Mouse (Mus musculus): ENCODE measurements around the gene Eogt.

The Eogt gene

DNA sequence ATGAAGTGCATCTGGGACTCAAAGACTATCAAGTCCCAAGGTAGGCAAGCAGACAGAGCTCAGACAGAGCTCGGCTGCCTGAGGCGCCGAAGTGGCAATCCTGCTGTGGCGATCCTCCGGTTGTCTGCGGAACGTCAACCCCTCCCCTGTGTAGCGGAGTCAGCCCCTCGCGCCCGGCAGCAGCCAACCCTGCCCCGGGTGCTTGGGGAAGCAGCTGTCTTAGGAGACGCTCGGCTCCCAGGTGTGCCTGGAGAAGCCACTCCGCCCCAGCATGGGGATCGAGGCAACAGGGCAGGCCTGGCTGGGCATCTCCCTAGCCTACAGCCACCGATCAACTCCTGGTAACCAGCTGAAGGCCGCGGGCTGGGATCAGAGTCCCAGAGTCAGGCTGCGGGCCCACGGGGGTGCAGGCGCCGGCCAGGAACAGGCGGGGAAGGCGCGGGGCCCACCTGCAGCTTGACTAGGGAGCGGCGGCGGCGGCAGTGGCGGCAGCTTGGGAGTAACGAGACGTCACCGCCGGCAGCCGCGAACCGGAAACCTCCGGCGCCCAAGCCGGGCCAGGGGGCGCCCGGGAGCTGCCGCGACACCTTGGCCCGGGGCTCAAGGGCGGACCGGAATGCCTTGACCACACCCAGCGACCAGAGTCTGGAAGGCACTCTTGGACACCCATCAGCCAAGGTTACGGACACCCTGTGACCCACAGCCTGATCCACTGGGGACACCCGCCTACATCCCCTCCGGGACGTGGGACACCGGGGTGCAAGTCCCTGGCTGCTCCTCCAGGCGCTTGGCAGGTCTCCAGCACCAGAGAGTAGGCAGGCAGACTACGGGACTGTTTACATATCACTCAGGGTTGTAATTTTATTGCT lies at the start of gene Eogt:
Eogt (minus strand) TSS at position 800 of the 869 bp plus-strand sequence.
- peak in 1 of 2 experiments; percentile 65 for DNase-seq (ENCODE audit: low spot score in 2 of 2)

DNA sequence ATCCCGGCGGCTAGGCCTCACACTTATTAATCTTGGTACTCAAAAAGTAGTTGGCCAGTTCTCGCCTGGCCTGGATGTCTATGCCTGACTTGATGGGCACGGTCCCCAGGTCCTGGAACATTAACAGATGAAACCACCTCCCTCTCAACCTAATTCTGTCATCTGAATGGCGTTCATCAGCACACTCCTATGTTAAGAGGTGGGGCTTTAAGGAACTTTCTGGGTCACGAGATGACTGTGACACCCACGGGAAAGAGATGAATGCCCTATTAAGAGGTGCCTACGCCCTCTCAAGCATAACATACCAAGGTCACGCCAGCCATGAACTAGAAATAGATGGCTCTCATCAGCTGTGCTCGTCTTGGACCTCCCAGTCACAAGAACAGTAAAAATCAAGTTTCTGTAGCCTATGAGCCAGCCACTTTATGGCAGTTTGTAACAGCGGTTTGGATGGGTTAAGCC lies 30.4 kb upstream of the Eogt start:
- peak in 1 of 2 experiments; percentile 44 for DNase-seq (ENCODE audit: low spot score in 2 of 2)

DNA sequence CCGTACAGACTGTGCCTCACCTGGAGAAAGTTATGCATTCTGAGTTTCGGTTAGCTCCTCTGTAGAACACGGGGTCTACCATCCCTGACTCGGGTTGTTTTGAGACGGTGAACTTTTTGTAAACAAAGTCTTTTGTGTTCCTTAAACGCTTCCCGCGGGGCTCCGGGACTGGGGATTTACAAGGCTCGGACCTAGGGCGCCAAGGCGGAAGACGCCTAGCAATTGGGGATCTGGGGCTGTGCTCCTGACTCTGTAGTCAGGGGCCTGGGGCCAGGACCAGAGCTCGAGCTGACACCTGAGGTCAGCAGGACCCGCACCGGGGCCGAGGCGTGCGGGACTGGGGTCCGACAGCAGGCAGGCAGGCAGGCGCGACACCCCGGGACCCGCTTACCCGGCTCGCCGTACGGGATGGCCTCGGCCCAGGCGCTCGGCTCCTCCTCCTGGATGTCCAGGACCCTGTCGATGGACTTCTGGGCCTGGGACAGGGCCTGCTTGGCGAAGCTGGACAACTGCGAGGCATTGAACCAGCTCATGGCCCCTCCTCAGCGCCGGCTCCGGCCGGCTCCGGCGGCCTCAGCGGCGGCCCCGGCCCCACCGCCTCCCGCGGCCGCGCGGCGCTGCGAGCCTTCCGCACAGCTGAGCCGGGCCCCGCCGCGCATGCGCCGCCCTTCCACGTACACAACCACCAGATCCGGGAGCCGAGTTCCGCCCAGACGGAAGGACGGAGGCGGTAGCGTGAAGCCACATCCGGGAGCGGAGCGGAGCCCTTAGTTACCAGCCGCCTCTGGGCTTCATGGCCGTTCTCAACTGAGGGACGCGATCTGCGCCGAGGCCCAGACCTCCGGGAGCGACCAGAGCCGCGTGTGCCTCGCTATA lies 29.7 kb upstream of the Eogt start, which contains the start of gene Tmf1:
Tmf1 (minus strand) TSS at position 632 of the 876 bp plus-strand sequence.
- peak; percentile 86 to 95 for DNase-seq (ENCODE audit: low spot score in 2 of 2)

DNA sequence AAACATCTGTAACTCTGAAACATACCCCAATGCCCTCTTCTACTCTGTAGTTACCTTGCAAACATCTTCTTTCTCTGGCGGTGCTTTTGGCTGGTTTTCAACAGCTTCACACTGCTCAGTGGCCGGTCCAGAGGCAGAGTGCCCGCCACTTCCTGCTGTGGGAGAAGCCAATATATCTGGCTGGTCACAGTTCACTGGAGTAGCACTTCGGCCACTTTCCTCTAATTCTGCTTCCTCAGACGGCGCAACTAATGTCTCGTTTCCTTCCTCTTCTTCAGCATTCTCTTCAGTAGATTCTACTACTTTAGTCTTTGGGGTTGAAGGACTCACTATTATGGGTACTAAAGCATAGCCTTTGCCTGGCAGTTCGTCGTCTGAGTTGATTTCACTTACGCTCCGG lies 26.7 kb upstream of the Eogt start:
- DNase-seq (ENCODE audit: low spot score in 2 of 2): no peak

DNA sequence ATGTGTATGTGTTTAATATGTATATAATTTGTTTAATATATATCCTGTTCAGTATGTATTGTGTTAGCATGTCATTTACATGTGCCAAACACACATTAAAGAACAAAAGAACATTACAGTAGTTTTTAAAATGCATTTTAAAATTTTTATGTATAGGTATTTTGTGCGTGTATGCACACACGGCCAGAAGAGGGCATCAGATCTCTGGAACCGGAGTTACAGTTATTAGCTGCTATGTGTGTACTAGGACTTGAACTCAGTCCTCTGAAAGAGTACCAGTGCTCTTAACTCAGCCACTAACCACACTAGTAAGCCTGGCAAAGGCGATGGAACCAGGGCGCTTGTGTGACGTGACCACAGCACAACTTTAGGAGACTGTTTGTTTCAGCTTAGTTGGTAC lies 1.2 kb upstream of the Eogt start:
- no peak for DNase-seq (ENCODE audit: low spot score in 2 of 2)

DNA sequence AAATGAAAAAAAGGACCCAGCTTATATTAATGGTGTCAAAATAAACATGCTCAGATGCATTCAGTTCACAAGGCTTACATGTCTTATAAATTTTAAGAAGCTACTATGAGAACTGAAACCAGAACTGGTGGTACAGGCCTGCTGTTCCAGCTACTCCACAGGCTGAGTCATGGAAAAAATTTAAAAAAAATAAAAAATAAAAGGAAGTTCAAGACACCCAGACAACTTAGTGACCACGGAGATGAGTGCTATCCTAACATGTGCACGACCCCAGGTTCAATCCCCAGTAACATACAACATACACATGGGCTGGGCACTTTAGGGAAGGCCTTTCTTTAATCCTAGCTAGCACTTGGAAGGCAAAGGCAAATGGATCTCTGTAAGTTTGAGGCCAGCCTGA lies 739 bp upstream of the Eogt start:
- DNase-seq (ENCODE audit: low spot score in 2 of 2): no peak

DNA sequence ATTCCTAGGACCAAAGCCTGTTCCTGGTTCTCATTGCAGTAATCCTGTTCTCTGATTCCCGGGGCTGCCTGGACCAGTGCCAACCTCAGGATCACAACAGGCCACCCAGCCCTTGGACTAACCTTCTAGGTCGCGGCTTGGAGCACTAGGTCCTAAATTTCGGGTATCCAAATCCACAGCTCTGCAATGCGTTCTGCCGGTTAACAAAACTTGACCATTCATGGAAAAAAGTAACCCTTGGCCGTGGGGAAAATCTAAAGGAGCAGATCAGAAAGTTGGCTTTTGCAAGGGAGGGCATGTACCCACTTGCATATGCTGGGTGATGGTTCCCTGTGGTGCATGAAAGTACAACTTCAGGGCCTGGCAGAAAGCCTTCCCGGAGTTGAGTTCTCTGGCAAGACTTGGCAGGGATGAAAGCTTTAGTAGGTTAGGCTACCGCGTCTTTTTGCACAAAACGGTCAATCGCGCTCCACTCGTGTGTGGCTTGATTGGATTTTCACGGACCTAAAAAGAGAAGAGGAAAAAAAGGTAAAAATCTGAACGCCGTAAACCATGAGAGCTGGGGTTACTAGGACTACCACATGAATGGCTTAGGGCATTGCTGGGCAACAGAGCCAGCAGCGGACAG lies 1.1 kb downstream of the Eogt start:
- peak in 1 of 2 experiments; percentile 19 for DNase-seq (ENCODE audit: low spot score in 2 of 2)

DNA sequence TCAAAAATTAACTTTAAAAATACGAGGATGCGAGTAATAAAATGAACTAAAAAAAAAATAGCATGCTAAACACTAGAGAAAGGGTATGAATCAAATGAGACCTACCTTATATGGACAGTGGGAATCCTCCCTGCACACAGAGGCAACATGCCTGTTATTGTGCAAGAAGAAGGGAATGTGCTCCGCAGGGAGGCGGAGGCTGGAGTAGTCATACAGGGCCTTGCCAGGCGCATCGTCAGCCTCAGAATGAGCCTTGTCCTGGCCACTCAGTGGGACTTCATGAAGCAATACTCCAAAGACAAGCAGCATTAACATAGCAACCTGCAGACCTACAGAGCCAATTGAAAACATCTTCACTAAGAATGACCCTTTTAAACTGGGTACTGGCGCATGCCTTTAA lies 3.8 kb downstream of the Eogt start:
- no peak for DNase-seq (ENCODE audit: low spot score in 2 of 2)

DNA sequence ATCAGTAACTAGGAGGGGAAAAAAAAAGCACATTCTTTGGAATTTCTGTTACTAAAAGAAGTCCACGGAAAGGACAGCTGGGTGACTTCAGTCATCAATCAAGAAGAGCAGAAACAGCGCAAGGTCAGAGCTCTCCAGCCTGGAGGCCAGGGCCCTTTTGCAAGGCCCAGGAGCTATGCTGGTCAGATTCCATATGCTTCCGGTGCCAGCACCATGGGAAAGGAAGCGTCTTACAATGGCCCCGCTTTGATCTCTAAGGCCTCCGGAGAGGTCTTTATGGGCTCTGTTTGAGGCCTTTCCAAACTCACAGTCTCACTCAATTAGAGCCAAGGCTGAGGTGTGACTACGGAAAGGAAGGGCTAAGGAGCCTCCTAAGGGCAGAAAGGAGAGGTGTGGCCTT lies 4.6 kb downstream of the Eogt start:
- no peak for DNase-seq (ENCODE audit: low spot score in 2 of 2)

DNA sequence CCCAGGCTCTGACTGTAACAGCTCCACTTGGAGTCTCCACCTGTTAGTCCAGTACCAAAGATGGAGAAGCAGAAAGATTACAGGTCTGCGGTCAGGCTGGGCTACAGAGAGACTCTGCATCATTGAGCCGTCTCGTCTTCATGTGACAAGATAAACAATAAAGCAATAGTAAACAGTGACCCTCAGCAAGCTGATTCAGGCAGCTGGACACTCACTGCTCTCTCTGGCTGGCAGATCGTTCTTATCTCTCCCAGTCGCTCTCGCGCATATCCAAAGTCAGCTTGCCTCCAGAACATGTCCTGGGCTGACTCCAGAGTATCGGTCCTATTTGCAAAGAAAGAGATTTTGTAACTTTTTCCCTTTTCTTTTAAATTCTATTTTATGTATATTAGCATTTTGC lies 6.4 kb downstream of the Eogt start:
- DNase-seq (ENCODE audit: low spot score in 2 of 2): no peak

DNA sequence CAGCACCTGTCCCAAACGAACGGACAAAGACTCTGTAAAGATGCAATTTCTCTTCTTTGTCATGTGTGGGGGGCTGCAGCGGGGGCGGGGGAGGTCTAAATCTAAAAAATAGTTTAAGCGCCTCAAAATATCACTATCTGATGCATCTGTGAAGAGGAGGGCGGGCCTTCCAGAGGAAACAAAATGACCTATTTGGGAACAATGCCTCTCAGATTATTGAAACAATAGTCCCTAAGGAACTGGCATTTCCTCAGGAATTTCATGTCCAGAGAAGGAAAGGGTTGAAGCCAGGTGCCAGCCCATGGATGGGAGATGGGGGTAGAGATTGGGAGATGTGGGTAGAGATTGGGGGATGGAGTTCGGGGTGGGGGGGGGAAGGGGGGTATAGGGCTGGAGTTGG lies 7.2 kb downstream of the Eogt start:
- DNase-seq (ENCODE audit: low spot score in 2 of 2): no peak

DNA sequence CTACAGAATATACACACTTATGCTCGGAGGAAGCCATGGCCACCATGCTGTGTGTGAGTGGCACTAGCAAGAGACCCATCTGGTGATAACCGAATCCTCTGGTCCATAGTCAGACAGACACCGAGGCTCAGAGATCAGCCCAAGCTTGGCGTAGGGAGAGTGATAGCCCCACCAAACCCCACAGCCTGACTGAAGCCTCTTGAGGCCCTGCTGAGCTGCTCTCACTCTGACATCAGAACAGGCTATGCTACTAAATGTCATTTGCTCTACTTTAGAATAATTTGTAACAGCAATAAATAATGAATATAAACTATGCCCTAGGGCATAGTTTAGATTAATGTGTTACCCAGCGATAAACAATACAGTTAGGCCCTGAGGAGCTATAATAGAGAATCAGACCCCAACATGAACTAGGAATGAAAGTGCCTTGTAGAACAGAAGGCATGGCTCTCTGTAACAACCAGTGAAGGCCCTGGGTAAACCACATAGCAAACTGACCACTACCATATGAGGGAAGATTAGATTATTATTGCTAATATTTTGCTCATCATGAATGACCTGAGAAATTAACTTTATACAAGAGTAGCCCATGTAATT lies 16.2 kb downstream of the Eogt start:
- no peak for DNase-seq (ENCODE audit: low spot score in 2 of 2)

DNA sequence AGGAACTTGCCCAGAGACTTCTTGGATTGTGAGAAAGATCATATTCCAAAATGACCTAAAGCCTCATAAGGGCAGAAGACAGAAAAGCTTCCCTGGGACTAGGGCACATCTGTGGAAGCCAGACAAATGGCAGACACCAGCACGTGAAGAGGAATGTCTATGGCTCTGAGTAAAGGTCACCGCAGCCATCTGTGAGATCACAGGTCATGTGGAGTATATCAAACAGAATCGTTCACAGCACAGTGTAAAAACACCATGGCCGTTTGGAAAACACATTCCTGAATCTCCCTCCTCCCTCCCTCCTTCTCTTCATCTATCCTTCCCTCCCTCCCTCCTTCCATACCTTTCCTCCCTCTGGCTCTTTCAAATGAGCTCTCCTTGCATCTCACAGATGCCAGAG lies 17.2 kb downstream of the Eogt start:
- DNase-seq (ENCODE audit: low spot score in 2 of 2): no peak

DNA sequence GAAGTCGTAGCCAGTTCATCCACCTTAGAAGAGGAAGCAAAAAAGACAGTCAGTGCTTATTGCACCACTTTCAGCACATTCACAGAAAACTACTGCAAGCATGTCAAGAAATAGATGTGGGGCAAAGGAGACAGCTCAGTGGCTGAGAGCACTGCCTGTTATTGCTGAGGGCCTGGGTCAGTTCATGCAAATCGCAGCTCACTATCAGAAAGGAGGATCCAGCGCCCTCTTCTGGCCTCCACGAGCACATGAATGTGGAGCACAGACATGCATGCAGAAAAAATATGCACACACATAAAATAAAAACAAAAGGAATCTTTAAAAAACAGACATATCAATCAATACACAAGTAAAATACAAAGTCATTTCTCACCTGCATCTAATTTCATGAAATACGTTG lies 18.0 kb downstream of the Eogt start:
- no peak for DNase-seq (ENCODE audit: low spot score in 2 of 2)

DNA sequence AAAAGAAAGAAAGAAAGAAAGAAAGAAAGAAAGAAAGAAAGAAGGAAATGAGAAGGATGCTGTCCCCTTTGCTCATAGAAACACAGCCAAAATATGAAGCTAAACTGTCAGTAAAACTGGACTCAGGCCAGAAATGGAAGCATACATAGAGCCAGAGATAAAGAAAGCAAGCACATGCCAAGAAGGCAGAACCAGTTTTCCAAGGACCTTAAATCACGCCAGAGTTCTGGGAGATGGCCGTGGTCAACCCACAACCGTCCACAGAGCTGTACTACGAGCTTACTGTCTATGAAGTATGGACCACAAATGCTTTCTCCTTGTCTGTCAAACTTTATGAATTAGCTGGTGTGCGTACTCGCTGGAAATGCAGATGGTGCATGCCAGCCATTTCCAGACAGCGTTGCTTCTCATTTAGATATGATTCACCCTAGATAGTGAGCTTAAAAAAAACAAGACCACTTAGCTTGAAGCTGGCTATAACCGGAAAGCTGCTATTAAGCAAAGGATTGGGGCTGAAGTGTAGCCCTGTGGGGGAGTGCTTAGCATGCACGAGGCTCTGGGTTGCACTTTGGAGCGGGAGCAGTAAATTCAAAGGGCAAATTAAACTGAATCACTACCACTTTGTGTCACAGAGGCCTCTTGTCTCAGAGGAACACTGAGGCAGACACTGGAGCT lies 24.5 kb downstream of the Eogt start:
- DNase-seq (ENCODE audit: low spot score in 2 of 2): peak in 1 of 2 experiments; percentile 7

DNA sequence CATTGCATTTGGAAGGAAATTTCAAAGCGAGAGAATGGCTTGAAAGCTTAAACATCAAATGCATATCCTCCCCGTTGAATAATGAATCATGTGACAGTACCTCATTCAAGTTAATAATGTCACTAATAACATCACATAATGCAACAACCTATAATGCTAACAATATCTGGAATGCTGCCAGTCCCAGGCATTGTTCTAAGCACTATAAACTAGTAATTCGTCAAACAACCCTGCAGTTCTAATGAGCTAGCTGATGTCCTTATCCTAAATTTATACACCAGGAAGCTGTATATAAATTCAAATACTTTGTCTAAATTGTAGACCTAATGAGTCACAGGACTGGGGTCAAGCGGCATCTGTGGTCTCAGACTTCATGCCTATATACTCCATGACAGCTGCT lies 28.1 kb downstream of the Eogt start:
- no peak for DNase-seq (ENCODE audit: low spot score in 2 of 2)

DNA sequence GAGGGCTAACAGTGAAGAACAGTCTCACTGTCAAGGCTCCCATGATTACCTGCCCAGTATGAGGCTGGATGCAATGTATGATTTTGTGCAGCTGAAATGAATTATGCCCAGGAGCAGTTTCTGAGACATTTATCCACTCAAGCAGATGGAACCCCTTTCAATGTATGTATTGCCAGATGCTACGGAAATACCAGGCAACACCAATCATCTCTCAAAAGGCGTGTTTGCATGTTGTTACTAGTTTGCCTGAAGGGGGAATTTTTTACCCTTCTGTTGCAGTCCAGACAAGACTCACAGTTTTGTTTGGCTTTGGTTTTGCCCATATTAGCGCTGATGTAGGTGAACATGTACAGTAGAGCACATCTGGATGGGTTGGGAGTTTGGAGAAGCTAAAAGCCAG lies 30.7 kb downstream of the Eogt start:
- DNase-seq (ENCODE audit: low spot score in 2 of 2): no peak

DNA sequence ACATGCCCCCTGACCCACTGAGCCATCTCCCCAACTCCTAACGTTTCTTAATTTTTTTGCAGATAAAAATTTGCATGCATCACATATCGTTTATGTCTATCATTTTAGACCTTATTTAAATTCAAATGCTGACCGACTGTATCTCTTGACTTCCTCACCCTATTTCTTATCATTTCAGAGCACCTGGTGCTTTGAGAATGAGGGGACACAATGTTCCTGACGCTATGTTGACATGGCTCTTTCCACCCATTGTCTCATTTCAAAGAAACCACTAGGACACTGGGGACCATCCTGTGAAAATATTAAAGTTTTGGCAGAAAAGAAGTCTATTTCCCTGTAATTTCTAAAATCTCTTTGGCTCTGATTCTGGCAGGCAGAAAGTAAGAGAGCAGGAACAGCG lies 32.1 kb downstream of the Eogt start:
- DNase-seq (ENCODE audit: low spot score in 2 of 2): no peak

DNA sequence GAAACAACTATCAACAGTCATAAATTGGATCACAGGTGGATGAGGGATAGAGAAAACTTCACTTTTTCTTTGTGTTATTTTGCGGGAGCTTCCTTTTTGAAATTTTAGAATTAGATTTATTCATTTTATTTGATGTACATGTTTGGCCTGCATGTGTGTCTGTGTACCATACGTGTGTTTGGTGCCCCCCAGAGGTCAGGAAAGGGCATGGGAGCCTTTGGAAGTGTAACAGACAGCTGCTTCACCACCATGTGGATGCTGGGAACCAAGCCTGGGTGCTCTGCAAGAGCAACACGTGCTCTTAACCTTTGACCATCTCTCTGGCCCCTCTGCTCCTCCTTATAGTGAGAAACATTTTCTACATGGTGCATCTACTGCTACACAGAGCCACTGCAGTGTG lies 34.2 kb downstream of the Eogt start:
- no peak for DNase-seq (ENCODE audit: low spot score in 2 of 2)

DNA sequence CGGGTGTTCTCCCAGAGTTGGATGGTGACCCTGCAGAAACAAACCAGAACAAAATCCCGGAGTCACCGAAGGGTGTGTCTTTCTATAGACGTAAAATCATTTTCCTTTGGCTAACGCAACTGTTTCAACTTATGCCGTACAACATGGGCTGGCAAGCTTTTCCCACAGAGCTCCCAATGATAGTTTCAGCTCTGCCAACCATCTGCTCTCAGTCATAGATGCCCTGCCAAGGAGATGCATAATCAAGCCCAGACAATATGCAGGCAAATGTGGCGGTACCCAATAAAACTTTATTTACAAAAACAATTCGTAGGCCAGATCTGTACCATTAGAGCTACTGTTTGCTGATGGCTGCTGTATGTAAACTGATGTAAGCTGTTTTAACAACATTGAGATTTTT lies 36.8 kb downstream of the Eogt start:
- DNase-seq (ENCODE audit: low spot score in 2 of 2): no peak

DNA sequence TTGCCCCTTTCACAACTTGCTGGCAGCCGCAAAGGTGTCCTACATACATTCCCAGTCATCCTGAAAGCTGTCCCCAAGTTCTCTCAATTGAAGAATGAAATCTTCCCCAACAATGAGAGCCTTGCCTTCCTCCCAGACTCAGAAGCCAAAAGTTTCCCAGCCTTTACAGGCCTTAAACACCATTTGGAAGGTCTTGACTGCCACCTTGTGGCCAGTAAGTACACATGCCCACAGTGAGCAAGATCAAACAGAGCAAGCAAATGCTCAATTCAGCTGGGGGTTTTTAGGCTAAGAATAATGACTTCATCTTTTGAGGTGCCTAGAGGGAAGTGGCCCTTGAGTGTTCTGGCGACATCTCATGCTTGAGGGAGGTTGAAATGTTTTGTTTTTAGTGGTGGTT lies 42.2 kb downstream of the Eogt start:
- peak in 1 of 2 experiments; percentile 51 for DNase-seq (ENCODE audit: low spot score in 2 of 2)

Measured in left cerebral cortex, adult 9 months (tissue).